ENCODE assay signal across 9 mouse cellular contexts in genomic region chr11:69604795-69605664, GRCm38 (mm10). TPM values are rescaled to one million over a fixed set of nuclear protein-coding genes. Genes with fewer than 3 reads are reported as not detected.
A peak's percentile ranks its signal among the peaks of the same experiment; 100 is the strongest.
DNase-seq lines count a peak whose midpoint lies in the region; ATAC-seq and TF ChIP-seq lines count a peak whose summit lies in the region.
"Had no signal": no experiment of that assay in that cellular context is flagged by ENCODE, and none has a peak within 500 bp of the region (broad histone marks: within the 10 kb centered on the region; RNA-seq: fewer than 3 reads in every experiment).

No protein-coding gene starts in this region.

- H3K4me3 ChIP-seq in lung, embryonic 16.5 days (ENCODE audit: low read length), result peak overlapping the region; percentile 52
- peak overlapping the region; percentile 60 for H3K4me3 ChIP-seq in forebrain, embryonic 15.5 days
- peak overlapping the region; percentile 65 for H3K4me3 ChIP-seq in intestine, embryonic 16.5 days (ENCODE audit: low read length)
- peak overlapping the region; percentile 68 for H3K4me3 ChIP-seq in small intestine, adult 2 months (ENCODE audit: low read depth, low read length)

- peaks cover 6% of the 10 kb centered on the region; the same call in 1 of the 2 replicates for H3K27me3 ChIP-seq in lung, embryonic 16.5 days (ENCODE audit: control insufficient read depth, insufficient read depth, low read depth, low read length)
- no peaks in the 10 kb centered on the region for H3K27me3 ChIP-seq in forebrain, embryonic 15.5 days
- H3K27me3 ChIP-seq in intestine, embryonic 16.5 days (replicated peaks; ENCODE audit: control insufficient read depth, insufficient read depth, low read length), result peaks cover 12% of the 10 kb centered on the region; the same call in 1 of the 2 replicates
- H3K27me3 ChIP-seq in small intestine, adult 2 months (ENCODE audit: control insufficient read depth, insufficient read depth, low read length), result peaks cover 12% of the 10 kb centered on the region

- peak; percentile 42; the same call in 1 of the 2 replicates for ATAC-seq in lung, embryonic 16.5 days (ENCODE audit: low read depth)
- ATAC-seq in forebrain, embryonic 15.5 days (replicated peaks), result peak; percentile 72
- ATAC-seq in intestine, embryonic 16.5 days, result peak; percentile 38
- ATAC-seq in megakaryocyte, adult 5-6 weeks (ENCODE audit: poor library complexity, severe bottlenecking), result 0 out of 2 replicates have a peak, but pooled peaks have one; percentile 41
- no peak for ATAC-seq in activated CD4-positive, CD25-positive, alpha-beta regulatory T cell, adult 4 months

- DNase-seq in lung, postnatal 14 days, result no peak
- peak; percentile 83 for DNase-seq in cerebellum, adult 11 months

- peaks cover 28% of the 10 kb centered on the region for H3K4me1 ChIP-seq in lung, embryonic 16.5 days (replicated peaks; ENCODE audit: control insufficient read depth, insufficient read depth, low read length)
- H3K4me1 ChIP-seq in forebrain, embryonic 15.5 days, result peaks cover 25% of the 10 kb centered on the region
- H3K4me1 ChIP-seq in intestine, embryonic 16.5 days (ENCODE audit: control insufficient read depth, insufficient read depth, low read length), result peaks cover 24% of the 10 kb centered on the region
- H3K4me1 ChIP-seq in small intestine, adult 2 months (ENCODE audit: control insufficient read depth, insufficient read depth, insufficient read length, low read length), result peaks cover 11% of the 10 kb centered on the region

- TF ChIP-seq CTCF in small intestine, adult 2 months (IDR thresholded peaks at IDR 0.05; ENCODE audit: extremely low read depth, insufficient read length, insufficient replicate concordance, low read depth, low read length), result no peak

- peak overlapping the region; percentile 60 for H3K27ac ChIP-seq in lung, embryonic 16.5 days (ENCODE audit: low read length)
- H3K27ac ChIP-seq in forebrain, embryonic 15.5 days (replicated peaks), result peak overlapping the region; percentile 68
- H3K27ac ChIP-seq in intestine, embryonic 16.5 days (ENCODE audit: low read length), result no peak overlapping the region
- H3K27ac ChIP-seq in small intestine, adult 2 months (ENCODE audit: insufficient read depth, low read depth, low read length), result no peak overlapping the region

- TF ChIP-seq POLR2A in small intestine, adult 2 months (IDR thresholded peaks at IDR 0.05; ENCODE audit: low read depth, low read length), result no peak

- H3K4me2 ChIP-seq in lung, embryonic 16.5 days (ENCODE audit: low read depth, low read length), result peak overlapping the region; percentile 90
- peak overlapping the region; percentile 90 for H3K4me2 ChIP-seq in forebrain, embryonic 15.5 days (replicated peaks)
- H3K4me2 ChIP-seq in intestine, embryonic 16.5 days (ENCODE audit: low read depth, low read length), result peak overlapping the region; percentile 100

- H3K9ac ChIP-seq in lung, embryonic 16.5 days (ENCODE audit: low read length), result peak overlapping the region; percentile 68
- peak overlapping the region; percentile 62 for H3K9ac ChIP-seq in forebrain, embryonic 15.5 days (replicated peaks)
- peak overlapping the region; percentile 71 for H3K9ac ChIP-seq in intestine, embryonic 16.5 days (ENCODE audit: low read depth, low read length)

- no peaks in the 10 kb centered on the region for H3K36me3 ChIP-seq in lung, embryonic 16.5 days (ENCODE audit: control insufficient read depth, insufficient read depth, low read length)
- H3K36me3 ChIP-seq in forebrain, embryonic 15.5 days, result no peaks in the 10 kb centered on the region; the same call in 1 of the 2 replicates
- no peaks in the 10 kb centered on the region for H3K36me3 ChIP-seq in intestine, embryonic 16.5 days (ENCODE audit: control insufficient read depth, insufficient read depth, low read length)
- H3K36me3 ChIP-seq in small intestine, adult 2 months (ENCODE audit: control insufficient read depth, insufficient read depth, low read length), result no peaks in the 10 kb centered on the region

- WGBS in lung, embryonic 16.5 days, result under 1% methylated on average over 65 of the region's 73 CpGs
- under 1% methylated on average over 62 of the region's 73 CpGs for WGBS in forebrain, embryonic 15.5 days
- under 1% methylated on average over 65 of the region's 73 CpGs for WGBS in intestine, embryonic 16.5 days
- 1% methylated on average over 73 of the region's 73 CpGs for WGBS in small intestine, adult 2 months

- H3K9me3 ChIP-seq in lung, embryonic 16.5 days (ENCODE audit: control insufficient read depth, low read length), result no peaks in the 10 kb centered on the region
- no peaks in the 10 kb centered on the region for H3K9me3 ChIP-seq in forebrain, embryonic 15.5 days
- no peaks in the 10 kb centered on the region for H3K9me3 ChIP-seq in intestine, embryonic 16.5 days (ENCODE audit: control insufficient read depth, low read length)

RNA-seq across cellular contexts. Expression of gene Atp1b2, which starts 0.7 kb away (rescaled TPM):
- polyA plus RNA-seq in lung, embryonic 16.5 days (2015; fragmentation: Nextera tagmentation; extraction: Ambion mirVana), result 10.5 and 12.7 TPM in 2 replicates
- 22.2 and 25.9 TPM in 2 replicates for polyA plus RNA-seq in forebrain, embryonic 15.5 days (2015; fragmentation: Nextera tagmentation; extraction: Ambion mirVana)
- polyA plus RNA-seq in intestine, embryonic 16.5 days (2015; fragmentation: Nextera tagmentation; extraction: Ambion mirVana), result 6.6 and 6.8 TPM in 2 replicates
- 0.91 and 2.2 TPM in 2 replicates for total RNA-seq in megakaryocyte, adult 5-6 weeks (2015)
- 0.26 and 0.45 TPM in 2 replicates for total RNA-seq in megakaryocyte, adult 5-6 weeks (2017)
- 2.5 and 4.5 TPM in 2 replicates for polyA plus RNA-seq in small intestine, adult 2 months (2012; rRNA removed)
- polyA plus RNA-seq in activated CD4-positive, CD25-positive, alpha-beta regulatory T cell, adult 4 months (2017; shearing (Covaris generic)), result under 1 TPM in 1 of 2 experiments, not detected in 1; 0.46 TPM

RNA-seq across cellular contexts. Expression of gene Shbg, which starts 12.7 kb away (rescaled TPM):
- 0.15 TPM in 1 of 2 replicates, not detected in the other for polyA plus RNA-seq in lung, embryonic 16.5 days (2015; fragmentation: Nextera tagmentation; extraction: Ambion mirVana)
- polyA plus RNA-seq in forebrain, embryonic 15.5 days (2015; fragmentation: Nextera tagmentation; extraction: Ambion mirVana), result not detected in 2 replicates
- polyA plus RNA-seq in intestine, embryonic 16.5 days (2015; fragmentation: Nextera tagmentation; extraction: Ambion mirVana), result 0.10 and 0.72 TPM in 2 replicates
- not detected in 2 replicates for total RNA-seq in megakaryocyte, adult 5-6 weeks (2015)
- total RNA-seq in megakaryocyte, adult 5-6 weeks (2017), result not detected in 2 replicates
- polyA plus RNA-seq in small intestine, adult 2 months (2012; rRNA removed), result not detected in 2 replicates
- polyA plus RNA-seq in activated CD4-positive, CD25-positive, alpha-beta regulatory T cell, adult 4 months (2017; shearing (Covaris generic)), result not detected
- total RNA-seq: common myeloid progenitor, adult 5-6 weeks had no signal

RNA-seq across cellular contexts. Expression of gene Sat2, which starts 16.8 kb away (rescaled TPM):
- polyA plus RNA-seq in lung, embryonic 16.5 days (2015; fragmentation: Nextera tagmentation; extraction: Ambion mirVana), result 15.2 and 19.2 TPM in 2 replicates
- polyA plus RNA-seq in forebrain, embryonic 15.5 days (2015; fragmentation: Nextera tagmentation; extraction: Ambion mirVana), result 22.9 and 25.2 TPM in 2 replicates
- 15.4 and 18.1 TPM in 2 replicates for polyA plus RNA-seq in intestine, embryonic 16.5 days (2015; fragmentation: Nextera tagmentation; extraction: Ambion mirVana)
- total RNA-seq in megakaryocyte, adult 5-6 weeks (2015), result not detected in 2 replicates
- not detected in 2 replicates for total RNA-seq in megakaryocyte, adult 5-6 weeks (2017)
- polyA plus RNA-seq in small intestine, adult 2 months (2012; rRNA removed), result 0.44 and 0.49 TPM in 2 replicates
- not detected for polyA plus RNA-seq in activated CD4-positive, CD25-positive, alpha-beta regulatory T cell, adult 4 months (2017; shearing (Covaris generic))
- total RNA-seq: common myeloid progenitor, adult 5-6 weeks had no signal

RNA-seq across cellular contexts. Expression of gene Trp53, which starts 24.9 kb away (rescaled TPM):
- polyA plus RNA-seq in lung, embryonic 16.5 days (2015; fragmentation: Nextera tagmentation; extraction: Ambion mirVana), result 141 and 154 TPM in 2 replicates
- 112 and 115 TPM in 2 replicates for polyA plus RNA-seq in forebrain, embryonic 15.5 days (2015; fragmentation: Nextera tagmentation; extraction: Ambion mirVana)
- 132 and 148 TPM in 2 replicates for polyA plus RNA-seq in intestine, embryonic 16.5 days (2015; fragmentation: Nextera tagmentation; extraction: Ambion mirVana)
- 59.2 and 64.7 TPM in 2 replicates for total RNA-seq in megakaryocyte, adult 5-6 weeks (2015)
- total RNA-seq in megakaryocyte, adult 5-6 weeks (2017), result 21.8 and 28.3 TPM in 2 replicates
- polyA plus RNA-seq in small intestine, adult 2 months (2012; rRNA removed), result 28.2 and 57.1 TPM in 2 replicates
- 100 to 1,000 TPM; 231 to 302 TPM for polyA plus RNA-seq in activated CD4-positive, CD25-positive, alpha-beta regulatory T cell, adult 4 months (2017; shearing (Covaris generic))

RNA-seq across cellular contexts. Expression of gene Wrap53, which starts 25.0 kb away (rescaled TPM):
- polyA plus RNA-seq in lung, embryonic 16.5 days (2015; fragmentation: Nextera tagmentation; extraction: Ambion mirVana), result 26.2 and 29.2 TPM in 2 replicates
- polyA plus RNA-seq in forebrain, embryonic 15.5 days (2015; fragmentation: Nextera tagmentation; extraction: Ambion mirVana), result 26.3 and 27.2 TPM in 2 replicates
- polyA plus RNA-seq in intestine, embryonic 16.5 days (2015; fragmentation: Nextera tagmentation; extraction: Ambion mirVana), result 24.5 and 26.6 TPM in 2 replicates
- total RNA-seq in megakaryocyte, adult 5-6 weeks (2015), result 11.8 and 12.2 TPM in 2 replicates
- total RNA-seq in megakaryocyte, adult 5-6 weeks (2017), result 5.3 and 5.9 TPM in 2 replicates
- 11.4 and 20.2 TPM in 2 replicates for polyA plus RNA-seq in small intestine, adult 2 months (2012; rRNA removed)
- 10 to 100 TPM; 25.6 to 27.6 TPM for polyA plus RNA-seq in activated CD4-positive, CD25-positive, alpha-beta regulatory T cell, adult 4 months (2017; shearing (Covaris generic))

Comparison
In these comparisons a context has a peak if more than half of its experiments do, and no peak if none do; other contexts are left out.
1. H3K27ac ChIP-seq: peak in lung, embryonic 16.5 days (single experiment) and forebrain, embryonic 15.5 days (single experiment); none in intestine, embryonic 16.5 days (single experiment) and small intestine, adult 2 months (single experiment).
2. RNA of gene Sat2, which starts 16.8 kb away (polyA plus RNA-seq): 22.9 to 25.2 TPM in forebrain, embryonic 15.5 days, 15.2 to 19.2 TPM in lung, embryonic 16.5 days and 15.4 to 18.1 TPM in intestine, embryonic 16.5 days; 0.44 to 0.49 TPM in small intestine, adult 2 months and not detected in activated CD4-positive, CD25-positive, alpha-beta regulatory T cell, adult 4 months; every median in the first group is over 10 times any median in the second.
3. Peak in every context shown above with its lines, with median percentiles within 50 percentile points of each other: H3K4me2 ChIP-seq, H3K4me3 ChIP-seq and H3K9ac ChIP-seq.